Mouse (Mus musculus): ENCODE data around the gene C87436. TPM values are rescaled to one million over a fixed set of nuclear protein-coding genes. Genes with fewer than 3 reads are reported as not detected.

C87436 gene
- polyA plus RNA-seq, 1 experiment: not detected

GRCm38 (mm10) chr6:86497071-86497815 lies 59.1 kb downstream of the C87436 start:
- no peak for TF ChIP-seq POLR2A (IDR thresholded peaks at IDR 0.05; ENCODE audit: insufficient read depth, low read depth, low read length)
- TF ChIP-seq CTCF (IDR thresholded peaks at IDR 0.05; ENCODE audit: insufficient read depth, low read depth, low read length): no peak
- 46% methylated on average over 13 of the region's 13 CpGs for WGBS
- 0 out of 2 replicates have a peak overlapping the region, but pooled peaks have one; percentile 33 for H3K27ac ChIP-seq (ENCODE audit: insufficient read depth, low read depth, low read length)
- H3K4me3 ChIP-seq (ENCODE audit: insufficient read depth, low read depth, low read length): peak overlapping the region; percentile 27
- peaks cover 6% of the 10 kb centered on the region; the same call in 1 of the 2 replicates for H3K4me1 ChIP-seq (ENCODE audit: control insufficient read depth, insufficient read depth, low read length)

- 72% methylated on average over 11 of the region's 11 CpGs for whole genome bisulfite sequencing
- no peak overlapping the region for H3K27ac ChIP-seq (ENCODE audit: insufficient read depth, low read depth, low read length)
- no peak overlapping the region for H3K4me3 ChIP-seq (ENCODE audit: insufficient read depth, low read depth, low read length)
- TF ChIP-seq CTCF (IDR thresholded peaks at IDR 0.05; ENCODE audit: insufficient read depth, low read depth, low read length) (no peak), POLR2A (IDR thresholded peaks at IDR 0.05; ENCODE audit: insufficient read depth, low read depth, low read length) (no peak)
- H3K4me1 ChIP-seq (ENCODE audit: control insufficient read depth, insufficient read depth, low read length): peaks cover 6% of the 10 kb centered on the region; the same call in 1 of the 2 replicates
These were observed 60.0 kb downstream of the C87436 start for GRCm38 (mm10) chr6:86497942-86498732.

GRCm38 (mm10) chr6:86499571-86500109 lies 61.5 kb downstream of the C87436 start:
- H3K27ac ChIP-seq (ENCODE audit: insufficient read depth, low read depth, low read length): no peak overlapping the region
- 72% methylated on average over 5 of the region's 5 CpGs for WGBS
- TF ChIP-seq CTCF (IDR thresholded peaks at IDR 0.05; ENCODE audit: insufficient read depth, low read depth, low read length) (no peak), POLR2A (IDR thresholded peaks at IDR 0.05; ENCODE audit: insufficient read depth, low read depth, low read length) (no peak)

GRCm38 (mm10) chr6:86503513-86503912 lies 65.3 kb downstream of the C87436 start:
- Histone ChIP-seq H3K4me3 (ENCODE audit: insufficient read depth, low read depth, low read length) (no peak overlapping the region), H3K4me1 (ENCODE audit: control insufficient read depth, insufficient read depth, low read length) (peaks cover 6% of the 10 kb centered on the region; the same call in 1 of the 2 replicates), H3K27ac (ENCODE audit: insufficient read depth, low read depth, low read length) (no peak overlapping the region)
- WGBS: 97% methylated on average over 4 of the region's 4 CpGs
- TF ChIP-seq POLR2A (IDR thresholded peaks at IDR 0.05; ENCODE audit: insufficient read depth, low read depth, low read length) (no peak), CTCF (IDR thresholded peaks at IDR 0.05; ENCODE audit: insufficient read depth, low read depth, low read length) (no peak)

More at GRCm38 (mm10) chr6:86499571-86500109, 61.5 kb downstream of the C87436 start:
- Histone ChIP-seq H3K4me1 (ENCODE audit: control insufficient read depth, insufficient read depth, low read length) (peaks cover 6% of the 10 kb centered on the region; the same call in 1 of the 2 replicates), H3K4me3 (ENCODE audit: insufficient read depth, low read depth, low read length) (no peak overlapping the region)

GRCm38 (mm10) chr6:86505671-86506070 lies 67.5 kb downstream of the C87436 start:
- WGBS: 69% methylated on average over 7 of the region's 7 CpGs
- Histone ChIP-seq H3K27ac (ENCODE audit: insufficient read depth, low read depth, low read length) (no peak overlapping the region), H3K4me1 (ENCODE audit: control insufficient read depth, insufficient read depth, low read length) (no peaks in the 10 kb centered on the region), H3K4me3 (ENCODE audit: insufficient read depth, low read depth, low read length) (no peak overlapping the region)
- TF ChIP-seq CTCF (IDR thresholded peaks at IDR 0.05; ENCODE audit: insufficient read depth, low read depth, low read length): no peak
- no peak for TF ChIP-seq POLR2A (IDR thresholded peaks at IDR 0.05; ENCODE audit: insufficient read depth, low read depth, low read length)

GRCm38 (mm10) chr6:86506309-86506708 lies 68.1 kb downstream of the C87436 start:
- no peak overlapping the region for H3K4me3 ChIP-seq (ENCODE audit: insufficient read depth, low read depth, low read length)
- TF ChIP-seq POLR2A (IDR thresholded peaks at IDR 0.05; ENCODE audit: insufficient read depth, low read depth, low read length) (no peak), CTCF (IDR thresholded peaks at IDR 0.05; ENCODE audit: insufficient read depth, low read depth, low read length) (no peak)
- H3K27ac ChIP-seq (ENCODE audit: insufficient read depth, low read depth, low read length): no peak overlapping the region
- H3K4me1 ChIP-seq (ENCODE audit: control insufficient read depth, insufficient read depth, low read length): no peaks in the 10 kb centered on the region
- WGBS: 86% methylated on average over 3 of the region's 3 CpGs

- Histone ChIP-seq H3K4me3 (ENCODE audit: insufficient read depth, low read depth, low read length) (no peak overlapping the region), H3K27ac (ENCODE audit: insufficient read depth, low read depth, low read length) (no peak overlapping the region), H3K4me1 (ENCODE audit: control insufficient read depth, insufficient read depth, low read length) (no peaks in the 10 kb centered on the region)
- TF ChIP-seq CTCF (IDR thresholded peaks at IDR 0.05; ENCODE audit: insufficient read depth, low read depth, low read length) (no peak), POLR2A (IDR thresholded peaks at IDR 0.05; ENCODE audit: insufficient read depth, low read depth, low read length) (no peak)
These were observed 68.9 kb downstream of the C87436 start for GRCm38 (mm10) chr6:86507116-86507515.

- H3K27ac ChIP-seq (ENCODE audit: insufficient read depth, low read depth, low read length): no peak overlapping the region
- H3K4me1 ChIP-seq (ENCODE audit: control insufficient read depth, insufficient read depth, low read length): no peaks in the 10 kb centered on the region
- H3K4me3 ChIP-seq (ENCODE audit: insufficient read depth, low read depth, low read length): no peak overlapping the region
- TF ChIP-seq POLR2A (IDR thresholded peaks at IDR 0.05; ENCODE audit: insufficient read depth, low read depth, low read length) (no peak), CTCF (IDR thresholded peaks at IDR 0.05; ENCODE audit: insufficient read depth, low read depth, low read length) (no peak)
- WGBS: 90% methylated on average over 3 of the region's 3 CpGs
These were observed 70.6 kb downstream of the C87436 start for GRCm38 (mm10) chr6:86508736-86509135.
